Mouse (Mus musculus): ENCODE results near the gene 3830406C13Rik. TPM values are rescaled to one million over a fixed set of nuclear protein-coding genes. Genes with fewer than 3 reads are reported as not detected.

Gene 3830406C13Rik
- polyA plus RNA-seq, 1 experiment from 2014 or later, result 42.7 TPM

DNA sequence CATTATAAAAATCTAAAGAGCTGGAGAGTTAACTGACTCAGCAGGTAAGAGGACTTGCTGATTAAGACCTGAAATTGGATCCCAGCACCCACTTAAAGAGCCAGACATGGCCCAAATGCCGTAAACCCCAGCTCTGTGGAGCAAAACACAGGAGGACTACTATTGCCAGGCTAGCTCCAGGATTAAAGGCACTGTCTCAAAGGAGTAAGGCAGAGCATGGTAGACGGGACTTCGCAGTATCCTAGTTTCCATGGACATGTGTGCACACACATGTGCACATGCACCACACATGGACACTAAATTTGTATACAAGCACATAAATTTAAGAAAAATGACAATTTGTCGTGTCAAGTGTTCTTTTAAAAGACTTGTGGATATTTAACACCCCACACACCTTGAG is 16.3 kb downstream of the 3830406C13Rik start:
- Histone ChIP-seq H3K27me3 (replicated peaks; ENCODE audit: control insufficient read depth, insufficient read depth, low read length) (no peaks in the 10 kb centered on the region), H3K36me3 (ENCODE audit: control insufficient read depth, insufficient read depth, low read length) (0 out of 2 replicates have a peak, but pooled peaks cover 3% of the 10 kb centered on the region), H3K4me1 (ENCODE audit: control insufficient read depth, insufficient read depth, low read length) (no peaks in the 10 kb centered on the region), H3K27ac (replicated peaks; ENCODE audit: low read depth, low read length) (no peak overlapping the region), H3K9ac (ENCODE audit: low read depth, low read length) (no peak overlapping the region), H3K4me3 (ENCODE audit: low read depth, low read length) (no peak overlapping the region), H3K4me2 (ENCODE audit: low read depth, low read length) (no peak overlapping the region), H3K9me3 (ENCODE audit: control insufficient read depth, low read length) (no peaks in the 10 kb centered on the region)
- no peak for DNase-seq (ENCODE audit: low spot score)
- 74% methylated on average over 4 of the region's 4 CpGs for WGBS
- no peak for ATAC-seq (ENCODE audit: low read depth)

DNA sequence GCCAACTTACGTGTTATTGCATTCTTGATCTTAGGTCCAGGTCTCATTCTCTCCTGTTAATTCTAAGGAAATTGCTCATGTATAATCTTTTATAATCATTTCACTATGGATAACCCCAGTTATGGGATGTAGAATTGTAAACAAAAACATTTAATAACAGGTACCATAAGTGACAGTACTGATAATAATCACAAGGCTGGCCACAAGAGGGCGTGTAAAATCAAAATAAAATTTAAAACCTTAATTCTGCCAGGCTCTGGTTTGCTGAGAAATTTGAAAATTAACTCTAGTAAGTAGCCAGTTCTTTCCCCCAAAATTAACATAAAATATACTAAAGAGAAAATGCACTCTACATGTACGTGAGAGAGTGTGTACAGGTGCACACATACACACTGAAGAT is 16.7 kb downstream of the 3830406C13Rik start:
- WGBS, result 66% methylated on average over 3 of the region's 3 CpGs
- DNase-seq (ENCODE audit: low spot score), result peak; percentile 7

DNA sequence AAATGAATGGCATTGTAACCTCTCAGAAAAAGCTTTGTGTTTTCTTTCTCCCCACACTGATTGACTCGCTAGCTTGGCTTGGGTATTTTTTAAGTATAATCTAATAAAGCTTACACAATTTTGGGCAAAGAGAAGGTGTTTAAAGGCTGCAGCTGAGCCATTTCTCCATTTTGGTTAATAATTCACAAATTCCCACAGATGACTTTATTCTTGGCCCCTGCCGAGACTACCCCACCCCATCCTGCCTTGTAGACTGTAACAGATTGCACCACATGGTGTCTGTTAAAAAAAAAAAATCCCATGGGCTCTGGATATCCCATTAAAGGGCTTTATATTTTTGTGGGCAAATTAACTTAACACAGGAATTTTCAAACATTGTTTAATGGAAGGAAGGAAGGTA is 19.1 kb downstream of the 3830406C13Rik start:
- Histone ChIP-seq H3K27ac (replicated peaks; ENCODE audit: low read depth, low read length) (no peak overlapping the region), H3K36me3 (ENCODE audit: control insufficient read depth, insufficient read depth, low read length) (0 out of 2 replicates have a peak, but pooled peaks cover 2% of the 10 kb centered on the region), H3K4me1 (ENCODE audit: control insufficient read depth, insufficient read depth, low read length) (no peaks in the 10 kb centered on the region), H3K27me3 (replicated peaks; ENCODE audit: control insufficient read depth, insufficient read depth, low read length) (no peaks in the 10 kb centered on the region), H3K9me3 (ENCODE audit: control insufficient read depth, low read length) (no peaks in the 10 kb centered on the region), H3K9ac (ENCODE audit: low read depth, low read length) (no peak overlapping the region), H3K4me2 (ENCODE audit: low read depth, low read length) (no peak overlapping the region), H3K4me3 (ENCODE audit: low read depth, low read length) (no peak overlapping the region)
- 65% methylated on average over 2 of the region's 2 CpGs for WGBS
- DNase-seq (ENCODE audit: low spot score), result no peak
- no peak for ATAC-seq (ENCODE audit: low read depth)

More for the DNA sequence above, 16.7 kb downstream of the 3830406C13Rik start:
- no peak overlapping the region for H3K4me2 ChIP-seq (ENCODE audit: low read depth, low read length)
- no peak overlapping the region for H3K9ac ChIP-seq (ENCODE audit: low read depth, low read length)
- H3K4me3 ChIP-seq (ENCODE audit: low read depth, low read length), result no peak overlapping the region
- H3K36me3 ChIP-seq (ENCODE audit: control insufficient read depth, insufficient read depth, low read length), result 0 out of 2 replicates have a peak, but pooled peaks cover 3% of the 10 kb centered on the region
- H3K27me3 ChIP-seq (replicated peaks; ENCODE audit: control insufficient read depth, insufficient read depth, low read length), result no peaks in the 10 kb centered on the region
- no peak for ATAC-seq (ENCODE audit: low read depth)
- H3K4me1 ChIP-seq (ENCODE audit: control insufficient read depth, insufficient read depth, low read length), result no peaks in the 10 kb centered on the region
- H3K27ac ChIP-seq (replicated peaks; ENCODE audit: low read depth, low read length), result no peak overlapping the region
- no peaks in the 10 kb centered on the region for H3K9me3 ChIP-seq (ENCODE audit: control insufficient read depth, low read length)

DNA sequence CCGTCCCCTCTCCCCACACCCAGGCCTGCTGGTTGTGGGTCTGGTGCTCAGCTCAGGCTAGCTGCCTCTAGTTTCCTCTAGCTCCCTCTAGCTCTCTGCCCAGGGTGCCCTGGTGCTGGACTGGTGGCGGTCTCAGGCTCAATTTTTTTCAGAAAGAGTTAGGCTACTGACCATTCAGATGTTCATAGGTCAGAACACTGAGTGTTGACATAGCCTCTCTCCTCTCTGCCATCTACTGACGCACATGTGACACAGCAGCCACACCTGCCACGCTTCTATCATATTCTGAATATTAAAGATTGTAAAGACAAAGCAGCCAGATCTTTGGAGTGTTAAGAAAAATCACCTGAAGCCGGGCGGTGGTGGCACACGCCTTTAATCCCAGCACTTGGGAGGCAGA is 49.6 kb downstream of the 3830406C13Rik start:
- Histone ChIP-seq H3K27me3 (replicated peaks; ENCODE audit: control insufficient read depth, insufficient read depth, low read length) (peaks cover 46% of the 10 kb centered on the region), H3K9me3 (ENCODE audit: control insufficient read depth, low read length) (no peaks in the 10 kb centered on the region), H3K4me3 (ENCODE audit: low read depth, low read length) (no peak overlapping the region), H3K36me3 (ENCODE audit: control insufficient read depth, insufficient read depth, low read length) (no peaks in the 10 kb centered on the region), H3K27ac (replicated peaks; ENCODE audit: low read depth, low read length) (no peak overlapping the region), H3K4me1 (ENCODE audit: control insufficient read depth, insufficient read depth, low read length) (no peaks in the 10 kb centered on the region), H3K9ac (ENCODE audit: low read depth, low read length) (no peak overlapping the region), H3K4me2 (ENCODE audit: low read depth, low read length) (no peak overlapping the region)
- ATAC-seq (ENCODE audit: low read depth) (no peak), DNase-seq (ENCODE audit: low spot score) (no peak)
- 79% methylated on average over 7 of the region's 7 CpGs for WGBS

DNA sequence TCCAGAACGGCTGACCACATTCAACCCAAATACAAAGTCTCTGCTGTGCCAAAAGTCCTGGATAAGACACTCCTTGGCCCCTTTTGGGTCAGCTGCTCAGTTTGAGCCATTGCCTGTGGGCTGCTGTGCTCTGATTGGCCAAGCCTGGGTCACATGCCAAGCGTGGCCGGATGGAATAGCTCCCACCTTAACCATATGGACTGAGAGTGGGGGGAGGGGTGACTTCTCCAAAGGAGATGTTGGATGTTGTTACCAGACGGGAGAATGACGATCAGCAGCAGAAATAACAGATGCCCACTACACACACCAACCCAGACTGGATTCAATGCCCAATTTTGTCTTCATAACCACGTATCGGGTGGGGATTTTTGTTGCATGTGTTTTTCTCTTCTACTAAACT is 51.0 kb downstream of the 3830406C13Rik start:
- Histone ChIP-seq H3K4me3 (ENCODE audit: low read depth, low read length) (no peak overlapping the region), H3K9ac (ENCODE audit: low read depth, low read length) (no peak overlapping the region), H3K27me3 (replicated peaks; ENCODE audit: control insufficient read depth, insufficient read depth, low read length) (peaks cover 59% of the 10 kb centered on the region), H3K4me1 (ENCODE audit: control insufficient read depth, insufficient read depth, low read length) (no peaks in the 10 kb centered on the region), H3K4me2 (ENCODE audit: low read depth, low read length) (no peak overlapping the region), H3K36me3 (ENCODE audit: control insufficient read depth, insufficient read depth, low read length) (no peaks in the 10 kb centered on the region), H3K9me3 (ENCODE audit: control insufficient read depth, low read length) (no peaks in the 10 kb centered on the region), H3K27ac (replicated peaks; ENCODE audit: low read depth, low read length) (no peak overlapping the region)
- DNase-seq (ENCODE audit: low spot score) (no peak), ATAC-seq (ENCODE audit: low read depth) (no peak)
- WGBS, result 32% methylated on average over 7 of the region's 7 CpGs

DNA sequence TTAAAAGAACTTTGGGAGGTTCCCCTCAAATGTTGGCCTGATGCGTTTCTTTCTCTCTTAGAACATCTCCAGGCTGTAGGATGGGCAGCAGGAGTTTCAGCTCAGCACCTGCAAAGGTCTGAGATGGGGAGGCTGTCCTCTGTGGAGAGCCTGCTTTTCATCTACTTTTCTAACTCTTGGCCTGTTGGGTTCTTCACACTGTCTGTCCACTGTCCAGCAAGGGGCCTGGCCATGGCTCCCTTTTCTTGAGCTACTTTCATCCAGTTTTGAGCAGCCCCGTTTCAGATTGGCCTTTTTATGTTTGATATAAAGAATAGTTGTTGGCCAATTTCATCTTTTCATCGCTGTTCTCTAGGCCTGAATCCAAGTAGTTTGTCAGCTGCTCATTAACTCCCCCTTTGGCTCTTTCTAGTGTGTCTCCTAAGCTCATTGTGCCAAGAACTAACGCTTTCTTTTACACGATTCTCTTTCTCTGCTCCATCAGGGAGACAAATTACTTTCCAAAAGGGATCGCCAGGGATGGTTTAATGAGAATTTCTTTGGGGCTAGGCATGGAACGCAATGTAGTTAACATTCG is 53.5 kb downstream of the 3830406C13Rik start:
- WGBS, result 7% methylated on average over 8 of the region's 8 CpGs

DNA sequence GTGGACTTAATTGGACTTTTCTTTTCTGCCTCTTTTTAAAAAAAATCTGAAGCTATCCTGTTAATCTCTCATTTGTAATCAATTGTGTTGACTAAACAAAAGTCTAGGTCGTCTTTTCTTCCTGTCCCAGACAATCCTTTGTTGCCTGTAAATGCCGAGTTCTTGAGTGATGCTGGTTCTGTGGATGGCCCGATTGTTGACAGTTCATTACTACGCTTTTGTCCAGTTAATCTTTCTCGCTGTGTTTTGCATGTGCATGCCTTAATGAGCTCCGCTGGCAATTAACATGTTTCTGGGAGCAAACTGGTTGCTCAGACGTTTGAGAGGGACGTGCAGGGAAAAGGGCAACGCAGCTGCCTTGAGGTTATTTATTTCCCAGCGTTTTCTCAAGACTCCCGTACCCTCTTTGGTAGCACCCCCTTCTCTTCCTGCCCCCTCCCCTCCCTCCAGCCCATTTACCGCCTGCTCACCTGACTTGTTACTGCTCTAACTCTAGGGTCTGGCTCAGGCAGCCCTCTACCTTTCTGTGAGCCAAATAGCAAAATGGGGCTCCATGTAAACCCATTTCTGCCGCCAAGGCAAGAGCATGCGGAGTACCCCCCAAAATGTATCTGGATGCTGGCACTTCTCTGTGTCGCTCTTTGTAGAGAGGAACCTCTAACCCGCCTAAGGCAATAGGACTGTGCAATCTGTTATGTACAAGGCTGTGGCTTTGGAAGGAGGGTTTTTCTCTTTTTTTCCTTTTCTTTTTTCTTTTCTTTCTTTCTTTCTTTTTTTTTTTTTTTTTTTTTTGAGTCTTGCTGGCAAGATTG is 54.2 kb downstream of the 3830406C13Rik start:
- 4% methylated on average over 16 of the region's 16 CpGs for WGBS
- no peaks in the 10 kb centered on the region for H3K36me3 ChIP-seq (ENCODE audit: control insufficient read depth, insufficient read depth, low read length)
- H3K4me3 ChIP-seq (ENCODE audit: low read depth, low read length), result no peak overlapping the region
- H3K27ac ChIP-seq (replicated peaks; ENCODE audit: low read depth, low read length), result no peak overlapping the region
- H3K9ac ChIP-seq (ENCODE audit: low read depth, low read length), result no peak overlapping the region
- DNase-seq (ENCODE audit: low spot score) (peak; percentile 55), ATAC-seq (ENCODE audit: low read depth) (peak; percentile 46; the same call in 1 of the 2 replicates)
- no peaks in the 10 kb centered on the region for H3K9me3 ChIP-seq (ENCODE audit: control insufficient read depth, low read length)
- H3K27me3 ChIP-seq (replicated peaks; ENCODE audit: control insufficient read depth, insufficient read depth, low read length), result peaks cover 92% of the 10 kb centered on the region
- no peaks in the 10 kb centered on the region for H3K4me1 ChIP-seq (ENCODE audit: control insufficient read depth, insufficient read depth, low read length)
- no peak overlapping the region for H3K4me2 ChIP-seq (ENCODE audit: low read depth, low read length)

More for the DNA sequence above, 53.5 kb downstream of the 3830406C13Rik start:
- DNase-seq (ENCODE audit: low spot score), result peak; percentile 56
- Histone ChIP-seq H3K27me3 (replicated peaks; ENCODE audit: control insufficient read depth, insufficient read depth, low read length) (peaks cover 85% of the 10 kb centered on the region), H3K4me2 (ENCODE audit: low read depth, low read length) (no peak overlapping the region), H3K9me3 (ENCODE audit: control insufficient read depth, low read length) (no peaks in the 10 kb centered on the region), H3K4me3 (ENCODE audit: low read depth, low read length) (no peak overlapping the region), H3K4me1 (ENCODE audit: control insufficient read depth, insufficient read depth, low read length) (no peaks in the 10 kb centered on the region), H3K9ac (ENCODE audit: low read depth, low read length) (no peak overlapping the region), H3K27ac (replicated peaks; ENCODE audit: low read depth, low read length) (no peak overlapping the region), H3K36me3 (ENCODE audit: control insufficient read depth, insufficient read depth, low read length) (no peaks in the 10 kb centered on the region)
- no peak for ATAC-seq (ENCODE audit: low read depth)

DNA sequence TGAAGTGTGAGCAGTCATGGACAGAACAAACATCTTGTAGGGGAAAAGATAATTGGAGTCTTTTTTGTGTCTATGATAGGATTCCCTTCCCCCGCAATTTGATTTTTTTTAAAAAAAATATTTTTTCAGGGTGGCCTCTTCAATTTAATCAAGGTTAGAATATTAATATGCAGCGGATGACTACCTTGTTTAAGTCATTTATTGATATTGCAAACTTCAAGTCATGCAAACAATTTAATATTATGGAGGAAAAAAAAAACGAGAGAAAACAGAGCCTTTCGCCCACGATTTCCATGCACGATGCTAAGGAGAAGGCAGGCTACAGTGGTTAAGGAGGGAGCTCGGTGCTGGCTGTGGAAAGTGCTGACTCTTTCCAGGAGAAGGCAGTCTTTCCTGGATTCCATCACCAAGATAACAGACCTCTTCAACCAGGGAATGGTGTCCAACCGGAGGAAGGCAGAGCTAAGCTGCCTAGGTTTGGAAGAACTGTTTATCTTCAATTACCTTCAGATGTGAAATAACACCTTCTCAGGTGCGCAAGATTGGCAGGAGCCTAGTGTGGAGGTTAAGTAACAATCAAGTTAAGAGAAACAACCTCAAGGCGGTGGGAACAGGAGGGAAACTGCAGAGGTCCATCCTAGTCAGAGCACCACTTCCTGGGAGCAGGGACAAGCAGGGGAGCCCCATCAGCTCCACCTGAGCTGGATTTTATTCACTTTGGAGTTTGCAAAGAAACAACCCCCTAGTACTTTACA is 55.0 kb downstream of the 3830406C13Rik start:
- 3% methylated on average over 10 of the region's 10 CpGs for WGBS
- Histone ChIP-seq H3K4me3 (ENCODE audit: low read depth, low read length) (no peak overlapping the region), H3K9ac (ENCODE audit: low read depth, low read length) (no peak overlapping the region), H3K27me3 (replicated peaks; ENCODE audit: control insufficient read depth, insufficient read depth, low read length) (peaks cover 100% of the 10 kb centered on the region), H3K27ac (replicated peaks; ENCODE audit: low read depth, low read length) (no peak overlapping the region), H3K4me2 (ENCODE audit: low read depth, low read length) (no peak overlapping the region), H3K36me3 (ENCODE audit: control insufficient read depth, insufficient read depth, low read length) (no peaks in the 10 kb centered on the region), H3K9me3 (ENCODE audit: control insufficient read depth, low read length) (no peaks in the 10 kb centered on the region), H3K4me1 (ENCODE audit: control insufficient read depth, insufficient read depth, low read length) (no peaks in the 10 kb centered on the region)
- no peak for ATAC-seq (ENCODE audit: low read depth)
- no peak for DNase-seq (ENCODE audit: low spot score)

Measured in embryonic facial prominence, embryonic 14.5 days (tissue).